Mouse (Mus musculus) cerebellum, adult 9-11 months (tissue): ENCODE measurements around the gene Gm14862.
"Not testable (repeated sequence)": the region's sequence is repeated elsewhere in the genome, so short reads cannot be mapped to it uniquely, and the experiment has no call there.

ENCODE experiments used
- DNase-seq: peaks from one replicate; pipeline ENCODE4 v3.0.0; 2022

Gm14862 gene

DNA sequence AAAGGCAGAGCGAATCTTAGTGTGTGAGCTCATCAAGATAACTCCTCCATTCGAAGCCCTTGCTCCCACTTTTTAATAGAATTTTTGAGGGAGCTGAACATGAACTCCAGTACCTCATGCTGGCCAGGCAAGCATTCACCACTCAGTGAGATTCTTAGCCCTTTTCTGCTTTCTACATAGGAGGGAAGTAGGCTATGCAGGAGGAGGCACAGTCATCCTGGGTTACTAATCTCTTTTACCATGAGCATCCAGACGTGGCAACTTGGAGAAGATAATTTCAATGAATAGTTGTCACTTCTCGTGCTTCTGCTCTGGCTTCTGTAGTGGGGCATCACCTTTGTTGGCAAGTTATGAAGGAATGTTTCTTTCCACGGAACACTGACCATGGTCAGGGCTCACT is at the start of gene Gm14862:
TSS of gene Gm14862 (minus strand) at position 134 of the 400 bp plus-strand sequence.
- DNase-seq = no peak

DNA sequence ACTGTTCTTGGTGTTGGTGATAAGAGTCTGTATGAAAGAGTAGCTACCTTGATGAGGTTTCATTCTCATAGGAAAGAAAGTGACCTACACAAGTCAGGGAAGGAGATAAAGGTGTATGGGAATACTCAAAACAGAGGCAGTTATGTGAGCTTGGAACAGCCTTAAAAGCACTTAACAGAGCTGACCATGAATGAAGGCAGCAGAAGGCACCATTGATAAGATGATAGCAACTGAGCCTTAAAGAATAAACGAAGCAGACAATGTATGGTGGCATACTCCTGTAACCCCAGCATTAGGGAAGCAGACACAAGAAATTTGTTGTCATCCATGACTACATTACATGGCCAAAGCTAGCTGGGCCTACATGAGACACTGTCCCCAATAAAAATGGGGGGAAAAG is 46.8 kb upstream of the Gm14862 start:
- DNase-seq = no peak

DNA sequence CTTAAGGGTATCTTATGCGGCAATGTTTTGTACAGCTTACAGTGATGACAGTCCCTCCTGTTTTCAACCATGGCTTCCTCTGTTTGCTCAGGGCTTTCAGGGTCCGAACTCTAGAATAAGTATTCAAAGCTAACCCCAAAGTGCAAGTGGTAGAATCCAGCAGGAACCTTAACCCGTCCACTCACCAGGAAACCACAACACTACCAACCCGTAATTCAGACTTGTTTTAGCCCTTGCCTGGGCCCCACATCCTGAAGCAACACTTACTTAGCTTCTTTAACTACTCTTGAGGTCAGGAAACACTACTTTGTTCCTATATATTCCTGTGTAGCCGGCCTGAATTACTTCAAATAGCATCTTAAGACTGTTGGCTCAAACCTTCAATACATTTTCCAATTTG is 46.1 kb upstream of the Gm14862 start:
- DNase-seq = no peak

DNA sequence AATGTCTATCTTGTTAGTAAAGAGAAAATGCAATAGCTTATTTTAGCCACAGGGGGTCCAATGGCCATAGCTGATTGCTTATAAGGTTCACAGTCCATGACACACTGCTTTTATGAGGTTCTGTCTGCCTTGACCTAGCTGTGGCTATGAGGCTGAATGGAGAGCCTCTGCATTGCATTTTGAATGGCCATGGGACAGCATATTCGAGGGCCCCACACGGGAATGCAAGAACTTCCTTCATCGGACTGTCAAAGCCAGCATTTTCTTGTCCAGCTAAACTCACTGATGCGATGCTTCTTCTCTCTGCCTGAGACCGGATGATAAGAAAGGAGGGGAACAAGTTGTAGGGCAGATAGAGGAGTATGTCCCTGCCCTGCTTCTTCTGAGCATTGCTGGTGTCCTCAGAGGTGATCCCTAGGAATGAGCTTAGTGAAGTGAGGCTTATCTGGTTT is 41.7 kb upstream of the Gm14862 start:
- DNase-seq = no peak

GRCm38 (mm10) chrX:9293140-9293829 is 36.6 kb upstream of the Gm14862 start:
- not testable (repeated sequence) for DNase-seq

DNA sequence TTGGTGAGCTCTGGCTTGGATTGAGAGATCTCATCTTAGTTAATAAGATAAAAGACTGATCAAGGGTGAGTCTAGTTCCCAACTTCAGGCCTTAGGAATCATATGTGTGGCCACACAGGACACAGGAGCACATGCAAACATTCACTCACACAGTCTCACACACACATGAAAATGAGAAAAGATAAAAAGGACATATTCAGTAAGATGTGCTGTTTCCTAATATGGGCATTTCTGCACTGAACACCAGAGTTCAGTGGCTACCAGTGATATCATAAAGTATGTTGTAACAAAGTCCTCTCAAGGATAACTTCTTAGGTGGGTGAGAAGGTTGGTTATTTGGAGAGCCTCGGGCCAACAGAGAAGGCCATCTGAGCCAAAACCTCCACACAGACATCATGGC is 26.8 kb upstream of the Gm14862 start, which contains the start of gene H2al1m:
TSS of gene H2al1m (plus strand) at position 301 of the 400 bp plus-strand sequence.
- DNase-seq = not testable (repeated sequence)

GRCm38 (mm10) chrX:9274321-9274720 is 17.6 kb upstream of the Gm14862 start:
- DNase-seq = no peak

- DNase-seq = no peak
Observed at GRCm38 (mm10) chrX:9273377-9274002, 16.8 kb upstream of the Gm14862 start.

DNA sequence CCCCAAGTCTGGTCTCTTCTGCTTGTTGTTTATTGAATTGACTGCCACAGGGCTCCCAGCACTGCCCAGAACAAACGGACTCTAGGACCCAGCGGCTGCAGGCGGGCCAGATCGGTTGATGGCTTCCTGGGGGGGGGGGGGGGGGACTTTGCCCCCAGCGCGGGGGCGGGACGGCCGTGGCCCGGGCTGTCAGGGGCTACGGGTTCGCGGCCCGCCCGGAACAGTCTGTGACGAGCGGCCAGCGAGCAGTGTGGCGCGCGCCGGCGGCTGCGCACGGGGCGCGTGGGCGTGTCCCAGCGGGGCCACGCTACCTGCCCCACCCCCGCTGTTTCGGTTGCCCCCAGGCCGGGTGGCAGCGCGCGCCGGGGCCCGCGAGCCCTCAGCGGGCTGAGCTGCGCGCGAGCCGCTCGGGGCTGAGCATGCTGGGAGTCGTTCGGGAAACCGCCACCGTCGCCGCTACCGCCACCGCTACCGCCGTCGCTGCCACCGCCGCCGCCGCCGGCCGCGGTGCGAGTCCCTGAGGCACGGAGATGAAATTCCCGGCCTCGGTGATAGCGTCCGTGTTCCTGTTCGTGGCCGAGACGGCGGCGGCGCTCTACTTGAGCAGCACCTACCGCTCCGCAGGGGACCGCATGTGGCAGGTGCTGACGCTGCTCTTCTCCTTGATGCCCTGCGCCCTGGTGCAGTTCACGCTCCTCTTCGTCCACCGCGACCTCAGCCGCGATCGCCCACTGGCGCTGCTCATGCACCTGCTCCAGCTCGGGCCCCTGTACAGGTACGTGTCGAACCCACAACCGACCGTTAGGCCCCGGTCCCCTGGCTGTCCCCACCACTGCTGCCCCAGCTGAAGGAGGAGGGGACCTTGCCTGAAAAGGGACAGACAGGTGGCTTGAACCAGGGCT is 16.0 kb upstream of the Gm14862 start, which contains the start of gene Xk:
TSS of gene Xk (plus strand) at position 297 of the 902 bp plus-strand sequence.
- DNase-seq = peak; percentile 74

DNA sequence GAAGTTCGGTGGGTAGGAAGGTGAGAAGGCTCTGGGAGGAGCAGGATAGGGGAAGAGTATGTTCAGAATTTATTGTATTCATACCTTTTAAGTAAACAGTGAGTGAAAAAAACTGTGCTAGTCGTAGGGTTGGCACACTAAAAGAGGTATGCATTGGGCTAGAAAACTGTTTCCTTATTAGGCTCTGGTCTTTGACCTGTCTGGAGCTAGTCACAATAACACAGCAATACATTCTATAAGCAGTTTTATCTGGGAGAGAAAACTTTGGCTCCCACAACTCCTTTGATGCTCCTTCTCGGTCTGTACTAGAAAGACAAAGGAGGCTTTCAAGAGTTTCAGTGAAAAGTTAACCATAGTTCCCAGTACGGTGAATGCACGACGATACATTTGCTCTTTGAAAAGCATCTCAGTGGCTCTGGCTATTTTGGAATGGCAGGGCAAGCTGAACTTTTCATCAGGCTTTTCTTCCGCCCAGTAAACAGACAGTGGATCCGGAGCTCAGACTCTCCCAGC is 15.3 kb upstream of the Gm14862 start:
- no peak for DNase-seq

- DNase-seq = peak; percentile 82
Observed at GRCm38 (mm10) chrX:9271112-9271511, 14.4 kb upstream of the Gm14862 start.

GRCm38 (mm10) chrX:9259267-9259666 is 2.6 kb upstream of the Gm14862 start:
- DNase-seq = no peak

DNA sequence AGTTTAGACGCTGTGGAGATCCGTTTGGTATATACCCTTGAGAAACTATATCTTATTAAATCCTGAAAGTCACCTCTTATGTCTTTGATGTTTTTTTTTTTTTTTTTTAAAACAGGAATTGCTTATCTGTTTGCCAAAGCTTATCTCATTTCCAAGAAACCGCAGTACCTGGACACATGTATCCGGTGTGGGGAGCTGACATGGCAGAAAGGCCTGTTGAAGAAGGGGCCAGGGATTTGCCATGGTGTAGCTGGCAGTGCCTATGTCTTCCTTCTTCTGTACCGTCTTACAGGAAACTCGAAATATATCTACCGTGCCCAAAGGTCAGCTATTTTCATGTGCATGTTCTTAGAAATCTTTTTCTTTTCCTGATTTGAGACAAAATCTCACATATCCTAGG is 1.1 kb upstream of the Gm14862 start:
- DNase-seq = no peak

- no peak for DNase-seq
Observed at GRCm38 (mm10) chrX:9254901-9255300, 1.8 kb downstream of the Gm14862 start.

- no peak for DNase-seq
Observed at GRCm38 (mm10) chrX:9253990-9254389, 2.7 kb downstream of the Gm14862 start.

DNA sequence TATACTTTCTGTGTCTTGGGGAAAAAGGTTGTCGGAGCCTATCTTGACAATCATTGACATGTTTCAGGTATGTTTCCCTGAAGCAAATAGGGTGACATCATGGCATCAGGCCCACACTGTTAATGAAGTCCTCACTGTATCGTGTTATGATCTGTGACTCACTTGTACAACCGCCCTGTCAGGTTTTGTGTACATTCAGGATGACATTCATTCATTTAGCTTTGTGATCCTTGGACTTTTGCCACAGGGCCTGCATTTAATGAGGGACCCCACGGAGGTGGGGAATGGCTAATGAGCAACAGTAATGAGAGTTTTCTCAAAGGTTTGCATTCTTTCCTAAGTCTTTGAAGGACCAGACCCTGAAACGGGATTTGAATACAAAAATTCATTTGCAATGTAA is 7.8 kb downstream of the Gm14862 start:
- no peak for DNase-seq

GRCm38 (mm10) chrX:9244603-9245336 is 11.9 kb downstream of the Gm14862 start:
- DNase-seq = no peak

DNA sequence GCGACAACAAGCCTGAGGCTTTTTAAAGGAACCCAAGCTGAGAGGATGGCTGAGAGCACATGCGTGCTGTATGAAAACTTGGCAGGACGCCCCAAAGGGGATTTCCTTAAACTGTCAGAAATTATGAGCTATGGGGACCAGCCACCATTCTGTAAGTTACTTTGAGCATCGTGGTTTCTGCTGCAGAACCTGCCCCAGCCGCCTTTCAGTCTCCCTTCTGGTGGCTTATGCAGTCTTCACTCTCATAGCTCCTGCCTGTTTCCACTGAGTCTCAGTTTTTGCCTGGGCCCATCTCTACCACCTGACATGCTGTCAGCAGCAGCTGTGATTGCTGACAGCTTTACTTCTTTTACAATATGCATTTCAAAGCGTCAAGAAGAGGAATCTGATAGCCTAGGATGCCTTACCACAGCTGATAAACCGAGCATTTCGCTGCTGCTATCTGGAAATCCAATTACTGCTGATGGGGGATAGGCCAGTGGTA is 13.3 kb downstream of the Gm14862 start:
- DNase-seq = peak; percentile 49

- DNase-seq = peak; percentile 81
Observed at GRCm38 (mm10) chrX:9240737-9241591, 15.7 kb downstream of the Gm14862 start.

DNA sequence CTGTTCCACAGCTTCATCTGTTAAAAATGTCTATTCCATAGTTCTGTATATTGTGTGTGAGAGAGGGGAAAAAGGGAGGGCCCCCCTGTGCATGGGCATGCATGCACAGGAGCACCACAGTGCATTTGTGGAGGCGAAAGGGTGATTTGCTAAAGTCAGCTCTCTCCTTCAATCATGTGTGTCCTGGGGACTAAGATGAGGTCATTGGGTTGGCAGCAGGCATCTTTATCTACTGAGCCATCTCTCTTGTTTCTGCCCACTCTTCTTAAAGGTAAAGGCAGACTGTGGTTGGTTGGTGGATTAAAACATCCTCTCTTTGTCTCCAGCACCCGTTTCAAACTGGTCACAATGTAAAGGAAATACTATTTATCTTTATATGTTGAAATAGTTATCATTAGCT is 29.6 kb downstream of the Gm14862 start:
- peak; percentile 71 for DNase-seq
